Mouse (Mus musculus) spleen, postnatal 0 days (tissue): ENCODE measurements around the gene Lmod1. TPM values are rescaled to one million over a fixed set of nuclear protein-coding genes. Genes with fewer than 3 reads are reported as not detected.

Experiments
- polyA plus RNA-seq: library from polyadenylated mRNA; unstranded; fragments of >200 nt; fragmentation: Nextera tagmentation; extraction: Ambion mirVana; gene quantifications from 2 replicates; pipeline ENCODE4 v1.2.1, GENCODE M21; 2015

The Lmod1 gene
- 1.1 and 1.2 TPM in 2 replicates for polyA plus RNA-seq

DNA sequence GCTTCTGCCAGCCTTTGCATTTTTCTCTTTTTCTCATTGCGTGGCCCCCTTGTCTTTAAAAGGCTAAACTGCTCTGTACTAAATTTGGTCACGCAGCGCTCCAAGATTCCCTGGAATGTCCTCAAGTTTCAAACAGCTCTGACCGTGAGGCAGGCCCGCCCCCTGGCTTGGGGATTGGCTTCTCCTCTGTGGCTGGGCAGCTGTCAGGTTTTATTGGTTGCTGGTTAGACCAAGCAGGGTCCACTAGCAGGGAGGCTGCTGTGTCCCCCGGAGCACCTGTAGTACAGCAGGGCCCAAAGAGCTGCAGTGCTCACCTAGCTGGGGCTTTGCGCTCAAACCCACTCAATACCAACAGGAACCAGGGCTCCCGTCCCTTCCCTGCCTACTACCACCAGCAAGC lies at the start of gene Lmod1:
Lmod1 (plus strand) TSS at position 237 of the 400 bp plus-strand sequence.

DNA sequence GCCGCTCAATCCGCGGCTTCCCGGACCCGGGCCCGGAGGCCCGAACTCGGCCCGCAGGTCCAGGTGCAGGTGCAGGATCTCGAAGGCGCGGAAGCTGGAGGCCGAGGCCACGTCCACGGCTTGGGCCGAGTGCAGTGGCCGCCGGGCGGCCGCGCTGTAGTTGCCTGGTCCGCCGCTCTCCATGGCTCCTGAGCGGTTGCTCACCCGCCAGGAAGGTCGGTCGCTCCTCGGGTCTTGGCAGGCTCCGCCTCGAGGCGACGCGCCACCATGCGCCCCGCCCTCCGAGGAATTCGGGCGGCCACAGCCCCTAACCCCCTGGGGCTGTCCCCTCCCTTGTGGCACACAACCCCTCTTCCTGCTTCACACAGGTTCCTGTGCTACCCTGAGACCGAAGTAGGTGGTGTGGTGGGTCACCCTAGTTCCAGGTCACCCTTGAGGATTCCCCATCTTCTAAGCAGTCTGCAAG lies 40.7 kb upstream of the Lmod1 start, which contains the start of gene Rnpep:
Rnpep (minus strand) TSS at position 259 of the 466 bp plus-strand sequence.

DNA sequence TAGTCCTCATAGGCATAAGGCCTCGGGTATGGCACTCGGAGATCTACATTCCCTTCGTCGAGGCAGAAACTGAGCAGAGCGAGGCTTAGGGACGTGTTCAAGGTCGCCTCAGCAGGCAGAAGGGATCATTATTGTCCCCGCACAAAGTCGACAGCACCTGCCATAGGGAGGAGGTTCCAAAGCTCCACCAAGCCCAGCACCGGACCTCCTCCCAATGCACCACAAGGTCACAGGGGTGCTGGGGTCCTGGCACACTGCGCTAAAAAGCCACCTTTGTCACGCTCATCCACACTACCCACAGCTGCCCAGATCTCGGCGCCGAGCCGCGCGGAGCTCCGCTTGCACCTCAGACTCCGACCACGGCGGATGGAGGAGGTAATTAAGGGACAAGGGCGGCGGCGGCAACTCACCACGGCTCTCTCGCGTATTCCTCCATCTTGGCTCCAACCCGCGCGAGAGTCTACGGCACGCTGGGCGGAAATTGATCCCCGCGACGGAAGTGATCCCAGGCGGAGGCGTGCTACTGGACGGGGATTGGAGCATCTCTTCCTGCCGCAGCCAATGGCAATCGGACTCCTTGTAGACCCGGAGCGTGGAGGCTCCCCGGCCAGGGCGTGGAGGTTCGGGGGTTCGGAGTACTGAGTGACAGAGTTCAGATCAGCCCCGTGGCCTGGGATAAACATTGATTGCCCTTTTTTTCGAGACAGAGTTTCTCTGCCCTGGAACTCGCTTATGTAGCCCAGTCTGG lies 11.1 kb upstream of the Lmod1 start, which contains the start of gene Timm17a:
Timm17a (minus strand) TSS at position 495 of the 748 bp plus-strand sequence.

DNA sequence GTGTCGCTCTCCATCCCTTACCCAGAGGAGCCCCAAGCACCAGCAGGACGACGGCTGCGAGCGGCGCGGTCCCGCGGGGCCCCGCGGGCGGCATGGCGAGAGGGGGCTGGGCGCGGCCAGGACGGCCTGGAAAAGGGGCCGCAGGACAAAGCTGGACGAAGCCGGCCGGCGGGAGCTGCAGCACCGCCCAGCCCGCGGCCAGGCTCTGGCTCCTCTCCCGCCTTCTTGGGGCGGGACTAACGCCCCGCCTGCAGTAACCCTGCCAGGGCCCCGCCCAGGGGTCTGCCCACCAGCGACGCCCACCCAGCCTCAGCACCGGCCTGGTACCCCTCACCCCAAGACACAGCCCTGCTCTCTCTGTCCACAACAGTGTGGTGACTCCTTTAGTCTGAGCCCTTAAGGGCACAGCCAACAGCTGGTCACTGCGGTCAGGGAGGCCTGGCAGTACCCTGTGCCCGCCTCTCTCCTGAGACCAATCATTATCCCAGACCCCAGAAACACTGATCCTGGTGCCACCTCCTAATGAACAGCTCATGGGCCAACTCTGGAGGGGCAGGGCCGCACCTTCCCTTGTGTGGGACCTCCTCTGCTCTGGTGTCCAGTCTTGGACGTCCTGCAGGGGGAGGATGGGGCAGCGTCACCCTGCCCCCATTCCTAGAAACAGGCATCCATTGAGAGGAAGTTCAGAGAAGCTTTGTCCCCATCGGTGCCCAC lies 50.4 kb downstream of the Lmod1 start, which contains the start of gene Shisa4:
Shisa4 (minus strand) TSS at position 370 of the 714 bp plus-strand sequence.

Other genes starting within 250 kb of the Lmod1 start
- gene Lgr6, start 219.5 kb upstream of the Lmod1 start, polyA plus RNA-seq: 6.3 and 8.7 TPM in 2 replicates
- 26.3 and 26.9 TPM in 2 replicates for gene Ptpn7, start 192.1 kb upstream of the Lmod1 start, polyA plus RNA-seq
- 17.4 and 25.4 TPM in 2 replicates for gene Arl8a, start 178.0 kb upstream of the Lmod1 start, polyA plus RNA-seq
- gene Gpr37l1, start 157.1 kb upstream of the Lmod1 start, polyA plus RNA-seq: not detected in 2 replicates
- gene Elf3, start 66.2 kb upstream of the Lmod1 start, polyA plus RNA-seq: 0.17 TPM in 1 of 2 replicates, not detected in the other
- gene Rnpep, start 40.7 kb upstream of the Lmod1 start, polyA plus RNA-seq: 32.8 and 40.2 TPM in 2 replicates
- 136 and 154 TPM in 2 replicates for gene Timm17a, start 11.0 kb upstream of the Lmod1 start, polyA plus RNA-seq
- 6.0 and 8.9 TPM in 2 replicates for gene Shisa4, start 50.4 kb downstream of the Lmod1 start, polyA plus RNA-seq
- 30.0 and 31.7 TPM in 2 replicates for gene Ipo9, start 105.7 kb downstream of the Lmod1 start, polyA plus RNA-seq